Mouse (Mus musculus) left cerebral cortex, postnatal 36 days (tissue): ENCODE measurements around the gene Amhr2. TPM values are rescaled to one million over a fixed set of nuclear protein-coding genes. Genes with fewer than 3 reads are reported as not detected.

ENCODE experiments used
- total RNA-seq, 2 experiments: library from RNA; stranded (reverse); gene quantifications; 2 replicates each; pipeline ENCODE4 v1.2.3; 2021

The Amhr2 gene
- total RNA-seq, 2 experiments from 2014 or later: 0.99 to 2.3 TPM

Other genes starting within 250 kb of the Amhr2 start
- gene Zfp740, start 242.1 kb upstream of the Amhr2 start, total RNA-seq: 10 to 100 TPM; 61.0 to 64.0 TPM
- 10 to 100 TPM; 23.9 to 29.4 TPM for gene Csad, start 240.6 kb upstream of the Amhr2 start, total RNA-seq
- 1 to 10 TPM; 1.1 to 1.5 TPM for gene Itgb7, start 213.4 kb upstream of the Amhr2 start, total RNA-seq
- 10 to 100 TPM; 13.1 to 13.9 TPM for gene Rarg, start 187.8 kb upstream of the Amhr2 start, total RNA-seq
- gene Gm9918, start 174.8 kb upstream of the Amhr2 start, total RNA-seq: not detected
- 10 to 100 TPM; 40.9 to 43.9 TPM for gene Mfsd5, start 165.9 kb upstream of the Amhr2 start, total RNA-seq
- gene Espl1, start 149.1 kb upstream of the Amhr2 start, total RNA-seq: 1 to 10 TPM; 1.1 TPM
- 100 to 1,000 TPM; 374 to 425 TPM for gene Pfdn5, start 119.3 kb upstream of the Amhr2 start, total RNA-seq
- gene Myg1, start 113.7 kb upstream of the Amhr2 start, total RNA-seq: 10 to 100 TPM; 45.8 to 69.3 TPM
- 10 to 100 TPM; 17.2 to 17.7 TPM for gene Aaas, start 94.6 kb upstream of the Amhr2 start, total RNA-seq
- under 1 TPM; 0.79 to 1.00 TPM for gene Sp7, start 78.2 kb upstream of the Amhr2 start, total RNA-seq
- gene Sp1, start 39.2 kb upstream of the Amhr2 start, total RNA-seq: 10 to 100 TPM; 22.0 to 30.3 TPM
- 10 to 100 TPM; 41.4 to 43.2 TPM for gene Prr13, start 13.7 kb downstream of the Amhr2 start, total RNA-seq
- gene Pcbp2, start 25.2 kb downstream of the Amhr2 start, total RNA-seq: 100 to 1,000 TPM; 467 to 505 TPM
- not detected for gene Gm10337, start 58.4 kb downstream of the Amhr2 start, total RNA-seq
- 10 to 100 TPM; 96.4 to 98.8 TPM for gene Map3k12, start 71.7 kb downstream of the Amhr2 start, total RNA-seq
- 10 to 100 TPM; 30.7 to 36.3 TPM for gene Tarbp2, start 72.8 kb downstream of the Amhr2 start, total RNA-seq
- 1 to 10 TPM; 1.8 to 5.1 TPM for gene Npff, start 79.6 kb downstream of the Amhr2 start, total RNA-seq
- gene Gm28047, start 179.7 kb downstream of the Amhr2 start, total RNA-seq: not detected
- 10 to 100 TPM; 27.1 to 43.0 TPM for gene Atf7, start 180.1 kb downstream of the Amhr2 start, total RNA-seq
- gene Atp5g2, start 227.0 kb downstream of the Amhr2 start, total RNA-seq: 10 to 100 TPM in 1 of 2 experiments, 1 to 10 TPM in 1; 8.8 to 11.0 TPM